Mouse (Mus musculus): ENCODE data around the gene Adam23.
"Not testable (repeated sequence)": the region's sequence is repeated elsewhere in the genome, so short reads cannot be mapped to it uniquely, and the experiment has no call there.

- not testable (repeated sequence) for TF ChIP-seq CTCF, EP300 (IDR thresholded peaks at IDR 0.05; ENCODE audit: low read depth)
Observed at GRCm38 (mm10) chr1:63630390-63630789, 184.7 kb downstream of the Adam23 start.
